Mouse (Mus musculus): ENCODE measurements around the gene Fchsd2.

Gene Fchsd2

GRCm38 (mm10) chr7:101213515-101214263, 121.0 kb downstream of the Fchsd2 start:
- no peak for DNase-seq

GRCm38 (mm10) chr7:101216724-101217123, 124.1 kb downstream of the Fchsd2 start:
- no peak for DNase-seq

- DNase-seq = no peak
These were observed 130.8 kb downstream of the Fchsd2 start for GRCm38 (mm10) chr7:101223501-101223900.

GRCm38 (mm10) chr7:101229336-101229735, 136.7 kb downstream of the Fchsd2 start:
- no peak for DNase-seq

GRCm38 (mm10) chr7:101231458-101231857, 138.8 kb downstream of the Fchsd2 start:
- DNase-seq = no peak

- no peak for DNase-seq
These were observed 140.1 kb downstream of the Fchsd2 start for GRCm38 (mm10) chr7:101232716-101233115.

- no peak for DNase-seq
These were observed 144.2 kb downstream of the Fchsd2 start for GRCm38 (mm10) chr7:101236712-101237473.

- DNase-seq = no peak
These were observed 156.1 kb downstream of the Fchsd2 start for GRCm38 (mm10) chr7:101248760-101249159.

- DNase-seq = no peak
These were observed 156.5 kb downstream of the Fchsd2 start for GRCm38 (mm10) chr7:101249173-101249572.

- peak; percentile 19 to 22 for DNase-seq
These were observed 160.4 kb downstream of the Fchsd2 start for GRCm38 (mm10) chr7:101253071-101253470.

- no peak for DNase-seq
These were observed 165.8 kb downstream of the Fchsd2 start for GRCm38 (mm10) chr7:101258482-101258881.

- no peak for DNase-seq
These were observed 169.4 kb downstream of the Fchsd2 start for GRCm38 (mm10) chr7:101261941-101262546.

GRCm38 (mm10) chr7:101263511-101263910, 170.8 kb downstream of the Fchsd2 start:
- DNase-seq = no peak

- DNase-seq = no peak
These were observed 175.0 kb downstream of the Fchsd2 start for GRCm38 (mm10) chr7:101267457-101268259.

GRCm38 (mm10) chr7:101271602-101272001, 178.9 kb downstream of the Fchsd2 start:
- DNase-seq = no peak

- DNase-seq = no peak
These were observed 179.9 kb downstream of the Fchsd2 start for GRCm38 (mm10) chr7:101272466-101273160.

- DNase-seq = no peak
These were observed 190.1 kb downstream of the Fchsd2 start for GRCm38 (mm10) chr7:101282721-101283120.

GRCm38 (mm10) chr7:101284504-101284903, 191.8 kb downstream of the Fchsd2 start:
- no peak for DNase-seq

GRCm38 (mm10) chr7:101286891-101287290, 194.2 kb downstream of the Fchsd2 start:
- DNase-seq = no peak

- no peak for DNase-seq
These were observed 195.2 kb downstream of the Fchsd2 start for GRCm38 (mm10) chr7:101287820-101288219.

- peak in 1 of 2 experiments; percentile 9 for DNase-seq
These were observed 195.8 kb downstream of the Fchsd2 start for GRCm38 (mm10) chr7:101288436-101288835.

- no peak for DNase-seq
These were observed 197.7 kb downstream of the Fchsd2 start for GRCm38 (mm10) chr7:101290401-101290800.

Measured in spleen, adult 18-20 months (tissue).